Mouse (Mus musculus): Measurements from ENCODE around the gene Vtcn1.

DNA sequence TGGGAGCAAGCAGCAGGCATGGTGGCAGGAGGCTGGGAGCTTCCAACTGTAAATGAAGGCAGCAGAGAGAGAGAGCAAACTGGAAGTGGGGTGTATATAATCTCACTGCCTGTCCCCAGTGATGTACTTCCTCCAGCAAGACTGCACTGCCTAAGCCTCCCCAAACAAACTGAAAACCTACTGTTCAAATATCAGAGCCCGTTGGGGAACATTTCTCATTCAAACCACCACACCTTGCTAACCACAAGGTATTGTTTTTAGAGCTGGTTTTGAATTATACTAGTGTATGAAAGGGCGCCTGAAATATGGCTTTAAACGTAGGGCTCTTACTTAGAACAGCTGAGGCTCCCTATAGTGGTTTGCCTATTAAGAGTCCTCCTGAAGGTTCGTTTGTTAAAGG lies 6.5 kb upstream of the Vtcn1 start:
- TF ChIP-seq CTCF (IDR thresholded peaks at IDR 0.05; ENCODE audit: low read depth, low read length) (no peak), POLR2A (IDR thresholded peaks at IDR 0.05; ENCODE audit: borderline replicate concordance, low read depth, low read length) (no peak)

All from bone marrow macrophage, adult 2 months (primary cell).